ENCODE assay signal across 10 mouse cellular contexts in the genomic region with DNA sequence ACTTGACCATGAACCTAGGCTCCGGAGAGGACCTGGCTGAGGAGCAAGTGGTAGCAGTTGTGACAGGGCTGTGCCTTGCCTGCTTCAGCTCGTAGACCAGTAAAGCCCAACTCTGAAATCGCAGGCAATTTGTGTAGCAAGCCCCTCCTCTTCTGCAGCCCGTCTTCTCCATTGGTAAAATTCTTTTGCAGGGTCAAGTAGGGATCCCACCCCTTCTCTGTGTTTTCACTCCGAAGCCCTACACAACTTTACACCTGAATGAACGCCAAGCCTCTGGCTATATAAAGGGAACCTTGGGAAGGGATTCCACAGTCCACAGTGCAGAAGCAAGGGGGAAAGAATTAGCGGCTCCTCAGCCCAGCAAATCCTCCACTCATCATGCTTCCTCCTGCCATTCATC. TPM values are rescaled to one million over a fixed set of nuclear protein-coding genes. Genes with fewer than 3 reads are reported as not detected.
A peak's percentile ranks its signal among the peaks of the same experiment; 100 is the strongest.
DNase-seq lines count a peak whose midpoint lies in the region; ATAC-seq and TF ChIP-seq lines count a peak whose summit lies in the region.
"Had no signal": no experiment of that assay in that cellular context is flagged by ENCODE, and none has a peak within 500 bp of the region (broad histone marks: within the 10 kb centered on the region; RNA-seq: fewer than 3 reads in every experiment).

Gene Sostdc1 (plus strand): TSS at position 224 of the 400 bp plus-strand sequence.

- no peak within 1 kb of the TSS for H3K9ac ChIP-seq in hindbrain, embryonic 15.5 days
- peak within 1 kb of the TSS; percentile 55 for H3K9ac ChIP-seq in limb, embryonic 14.5 days (ENCODE audit: low read depth, low read length, severe bottlenecking)
- H3K9ac ChIP-seq: liver, embryonic 15.5 days had no signal

- no peak for ATAC-seq in hindbrain, embryonic 15.5 days (ENCODE audit: low FRiP score, low read depth)
- ATAC-seq in limb, embryonic 14.5 days (ENCODE audit: low FRiP score, low read depth): peak; percentile 56

- H3K4me1 ChIP-seq in hindbrain, embryonic 15.5 days (replicated peaks): peaks cover 17% of the 10 kb centered on the region; the same call in 1 of the 2 replicates
- H3K4me1 ChIP-seq in limb, embryonic 14.5 days (ENCODE audit: control insufficient read depth, insufficient read depth, low read length): peaks cover 14% of the 10 kb centered on the region
- H3K4me1 ChIP-seq: liver, embryonic 15.5 days had no signal

- H3K27ac ChIP-seq in hindbrain, embryonic 15.5 days (replicated peaks): no peak within 1 kb of the TSS
- peak within 1 kb of the TSS; percentile 52 for H3K27ac ChIP-seq in limb, embryonic 14.5 days (replicated peaks; ENCODE audit: low read depth, low read length)
- H3K27ac ChIP-seq: liver, embryonic 15.5 days had no signal

- TF ChIP-seq POLR2A in limb, embryonic 14.5 days (IDR thresholded peaks at IDR 0.05; ENCODE audit: borderline replicate concordance, extremely low read depth, insufficient read depth, insufficient read length): peak; percentile 86; the same call in 1 of the 2 replicates

- no peaks in the 10 kb centered on the region for H3K9me3 ChIP-seq in hindbrain, embryonic 15.5 days
- no peaks in the 10 kb centered on the region for H3K9me3 ChIP-seq in limb, embryonic 14.5 days (ENCODE audit: control insufficient read depth, low read length)
- H3K9me3 ChIP-seq: liver, embryonic 15.5 days had no signal

- no peaks in the 10 kb centered on the region for H3K27me3 ChIP-seq in hindbrain, embryonic 15.5 days
- no peaks in the 10 kb centered on the region for H3K27me3 ChIP-seq in limb, embryonic 14.5 days (ENCODE audit: control insufficient read depth, insufficient read depth, low read length)

- H3K36me3 ChIP-seq in hindbrain, embryonic 15.5 days: no peaks in the 10 kb centered on the region
- no peaks in the 10 kb centered on the region; the same call in 1 of the 2 replicates for H3K36me3 ChIP-seq in limb, embryonic 14.5 days (ENCODE audit: control insufficient read depth, insufficient read depth, low read length)
- H3K36me3 ChIP-seq: liver, embryonic 15.5 days had no signal

- peak within 1 kb of the TSS; percentile 49 for H3K4me2 ChIP-seq in hindbrain, embryonic 15.5 days
- H3K4me2 ChIP-seq in limb, embryonic 14.5 days (replicated peaks; ENCODE audit: low read depth, low read length, severe bottlenecking): peak within 1 kb of the TSS; percentile 78
- H3K4me2 ChIP-seq: liver, embryonic 15.5 days had no signal

- DNase-seq in R1 (ENCODE audit: low read depth, low spot score): peak; percentile 45
- peak; percentile 64 for DNase-seq in embryo, embryonic 10 days (ENCODE audit: low spot score)
- DNase-seq in limb, embryonic 14.5 days (ENCODE audit: low spot score): peak; percentile 67
- DNase-seq in cerebellum, adult 9-11 months: no peak
- no peak for DNase-seq in right cerebral cortex, postnatal 14 days
- no peak for DNase-seq in cerebellum, postnatal 25 days
- no peak for DNase-seq in frontal cortex, postnatal 36 days (ENCODE audit: low spot score in 2 of 2)
- DNase-seq: thymus, postnatal 25 days had no signal

- peak within 1 kb of the TSS; percentile 19 for H3K4me3 ChIP-seq in hindbrain, embryonic 15.5 days
- H3K4me3 ChIP-seq in limb, embryonic 14.5 days (replicated peaks; ENCODE audit: low read length): peak within 1 kb of the TSS; percentile 49
- H3K4me3 ChIP-seq: liver, embryonic 15.5 days had no signal

- 11% methylated on average over 7 of the region's 7 CpGs for whole genome bisulfite sequencing in hindbrain, embryonic 15.5 days
- whole genome bisulfite sequencing in limb, embryonic 14.5 days: 5% methylated on average over 7 of the region's 7 CpGs

RNA-seq across cellular contexts. Expression of gene Sostdc1, which starts in this region (rescaled TPM):
- 21.3 and 26.6 TPM in 2 replicates for polyA plus RNA-seq in hindbrain, embryonic 15.5 days (2015; fragmentation: Nextera tagmentation; extraction: Ambion mirVana)
- polyA plus RNA-seq in limb, embryonic 14.5 days (2012; rRNA removed): 36.1 and 39.5 TPM in 2 replicates
- polyA plus RNA-seq in limb, embryonic 14.5 days (2014; fragmentation: Nextera tagmentation; extraction: Ambion mirVana): 63.8 and 69.7 TPM in 2 replicates

Comparison
In these comparisons a context has a peak if more than half of its experiments do, and no peak if none do; other contexts are left out.
1. DNase-seq: peak in R1 (single experiment), embryo, embryonic 10 days (single experiment) and limb, embryonic 14.5 days (single experiment); none in cerebellum, adult 9-11 months (single experiment), right cerebral cortex, postnatal 14 days (single experiment), cerebellum, postnatal 25 days (0 of 2) and frontal cortex, postnatal 36 days (0 of 2).